Mouse (Mus musculus) hindbrain, embryonic 14.5 days (tissue): ENCODE data around the gene Gm44805. TPM values are rescaled to one million over a fixed set of nuclear protein-coding genes. Genes with fewer than 3 reads are reported as not detected.
"Not testable (repeated sequence)": the region's sequence is repeated elsewhere in the genome, so short reads cannot be mapped to it uniquely, and the experiment has no call there.

Experiments
- ATAC-seq: fragments of 200-750 bp; cut with Nextera tagmentation; 2 replicates; pipeline ENCODE4 v1.8.0; 2017; ENCODE audit warnings: moderate number of reproducible peaks, mild to moderate bottlenecking, moderate TSS enrichment, moderate library complexity; ENCODE audit not compliant: low FRiP score
- DNase-seq: peaks from one replicate; pipeline ENCODE4 v3.0.0-alpha.2; 2015; ENCODE audit warnings: low spot score
- H3K27ac ChIP-seq: fragments of 300-500 bp; sonication (generic); 2 replicates; pipeline ENCODE4 v1.5.1; 2014; ENCODE audit warnings: mild to moderate bottlenecking, moderate library complexity
- H3K27me3 ChIP-seq: fragments of 300-500 bp; sonication (generic); 2 replicates; pipeline ENCODE4 v1.6.1; 2014; ENCODE audit warnings: mild to moderate bottlenecking, low read length, mixed read lengths; ENCODE audit not compliant: control insufficient read depth, insufficient read depth
- H3K36me3 ChIP-seq: fragments of 300-500 bp; sonication (generic); replicated peaks from 2 replicates; pipeline ENCODE4 v1.6.1; 2014; ENCODE audit not compliant: control insufficient read depth, insufficient read depth
- H3K4me1 ChIP-seq: fragments of 300-500 bp; sonication (generic); replicated peaks from 2 replicates; pipeline ENCODE4 v1.6.1; 2014; ENCODE audit warnings: antibody characterized with exemption, low read length, mixed read lengths; ENCODE audit not compliant: control insufficient read depth, insufficient read depth
- H3K4me2 ChIP-seq: fragments of 300-500 bp; sonication (generic); replicated peaks from 2 replicates; pipeline ENCODE4 v1.6.1; 2014; ENCODE audit warnings: mild to moderate bottlenecking, moderate library complexity
- H3K4me3 ChIP-seq: fragments of 300-500 bp; sonication (generic); replicated peaks from 2 replicates; pipeline ENCODE4 v1.5.1; 2014; ENCODE audit warnings: mild to moderate bottlenecking, low read length
- H3K9ac ChIP-seq: fragments of 300-500 bp; sonication (generic); 2 replicates; pipeline ENCODE4 v1.6.1; 2014
- H3K9me3 ChIP-seq: fragments of 300-500 bp; sonication (generic); 2 replicates; pipeline ENCODE4 v1.6.1; 2016; ENCODE audit warnings: low read length; ENCODE audit not compliant: control insufficient read depth
- WGBS: fragments of 180-500 bp; shearing (Covaris S2); extraction: QIAGEN DNeasy Blood & Tissue Kit; methylation state at CpG from one replicate; pipeline ENCODE4 v1.1.7; 2014; 5-methylcytosine and 5-hydroxymethylcytosine counted together
- polyA plus RNA-seq: library from polyadenylated mRNA; unstranded; fragments of >200 nt; fragmentation: Nextera tagmentation; extraction: Ambion mirVana; gene quantifications from 2 replicates; pipeline ENCODE4 v1.2.1, GENCODE M21; 2014

Gene Gm44805
- polyA plus RNA-seq, 1 experiment from 2014 or later = not detected

DNA sequence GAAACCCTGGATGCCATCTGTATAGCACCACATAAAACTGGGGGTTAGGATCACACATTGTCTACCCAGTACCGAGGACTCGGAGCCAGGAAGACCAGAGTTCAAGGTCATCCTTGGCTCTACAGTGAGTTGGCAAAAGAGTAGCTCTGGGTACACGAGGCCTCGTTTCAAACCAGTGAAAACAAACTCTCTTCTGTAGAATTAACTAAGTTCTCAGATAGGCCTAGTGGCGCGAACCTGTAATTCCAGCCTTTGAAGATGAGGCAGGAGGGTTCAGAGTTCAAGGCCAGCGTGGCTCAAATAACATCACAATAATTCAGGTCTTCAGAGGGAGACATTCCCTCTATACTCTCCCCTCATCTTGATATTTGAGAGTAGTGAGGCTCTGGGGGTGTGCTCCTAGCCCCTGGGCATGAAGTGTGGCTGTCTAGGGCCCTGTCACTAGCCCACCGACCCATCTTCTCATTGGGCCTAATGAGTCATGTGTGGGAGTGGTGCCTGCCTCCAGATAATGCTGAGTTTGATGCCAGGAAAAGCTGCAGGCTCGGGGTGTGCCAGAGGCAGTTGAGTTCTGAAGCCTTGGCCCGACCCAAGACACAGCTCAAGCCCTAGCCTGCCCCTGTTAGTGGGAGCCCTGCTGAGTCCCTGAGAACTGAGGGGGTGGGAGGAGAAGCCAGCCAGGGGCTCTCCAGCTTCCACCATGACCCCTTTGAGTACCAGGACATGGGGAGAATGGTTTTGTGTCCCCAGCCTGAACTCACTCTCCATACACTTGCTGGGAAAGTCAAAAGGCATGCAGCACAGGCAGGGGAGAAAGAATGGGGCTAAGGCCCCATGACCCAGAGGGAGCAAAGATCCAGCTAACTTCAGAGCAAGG, 13.4 kb upstream of the Gm44805 start:
- no peak overlapping the region for H3K9ac ChIP-seq
- 87% methylated on average over 10 of the region's 10 CpGs for WGBS
- H3K27me3 ChIP-seq = no peaks in the 10 kb centered on the region
- no peak overlapping the region for H3K4me3 ChIP-seq
- H3K4me1 ChIP-seq = peaks cover 19% of the 10 kb centered on the region
- no peaks in the 10 kb centered on the region for H3K9me3 ChIP-seq
- no peak for DNase-seq
- H3K36me3 ChIP-seq = no peaks in the 10 kb centered on the region
- H3K27ac ChIP-seq = no peak overlapping the region
- H3K4me2 ChIP-seq = no peak overlapping the region
- no peak for ATAC-seq

DNA sequence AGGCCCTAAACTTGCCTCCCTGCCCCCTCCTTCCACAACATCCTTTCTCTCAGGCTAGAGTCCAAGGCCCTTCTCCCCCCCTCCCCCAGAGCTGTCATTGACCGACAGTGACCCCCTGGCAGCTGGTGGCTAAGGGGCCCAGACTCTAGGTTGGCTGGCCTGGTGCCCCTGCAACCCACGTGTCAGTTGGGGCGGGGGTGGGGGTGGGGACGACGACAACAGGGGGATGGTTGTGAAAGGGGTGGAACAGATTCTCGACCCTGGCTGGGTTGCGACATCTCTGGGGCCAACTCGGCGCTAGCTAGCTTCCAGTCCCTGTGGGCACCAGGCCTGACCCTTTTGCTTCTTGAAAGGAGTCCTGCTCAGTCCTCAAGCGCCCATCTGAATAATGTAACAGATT, 12.2 kb upstream of the Gm44805 start:
- no peak for ATAC-seq

DNA sequence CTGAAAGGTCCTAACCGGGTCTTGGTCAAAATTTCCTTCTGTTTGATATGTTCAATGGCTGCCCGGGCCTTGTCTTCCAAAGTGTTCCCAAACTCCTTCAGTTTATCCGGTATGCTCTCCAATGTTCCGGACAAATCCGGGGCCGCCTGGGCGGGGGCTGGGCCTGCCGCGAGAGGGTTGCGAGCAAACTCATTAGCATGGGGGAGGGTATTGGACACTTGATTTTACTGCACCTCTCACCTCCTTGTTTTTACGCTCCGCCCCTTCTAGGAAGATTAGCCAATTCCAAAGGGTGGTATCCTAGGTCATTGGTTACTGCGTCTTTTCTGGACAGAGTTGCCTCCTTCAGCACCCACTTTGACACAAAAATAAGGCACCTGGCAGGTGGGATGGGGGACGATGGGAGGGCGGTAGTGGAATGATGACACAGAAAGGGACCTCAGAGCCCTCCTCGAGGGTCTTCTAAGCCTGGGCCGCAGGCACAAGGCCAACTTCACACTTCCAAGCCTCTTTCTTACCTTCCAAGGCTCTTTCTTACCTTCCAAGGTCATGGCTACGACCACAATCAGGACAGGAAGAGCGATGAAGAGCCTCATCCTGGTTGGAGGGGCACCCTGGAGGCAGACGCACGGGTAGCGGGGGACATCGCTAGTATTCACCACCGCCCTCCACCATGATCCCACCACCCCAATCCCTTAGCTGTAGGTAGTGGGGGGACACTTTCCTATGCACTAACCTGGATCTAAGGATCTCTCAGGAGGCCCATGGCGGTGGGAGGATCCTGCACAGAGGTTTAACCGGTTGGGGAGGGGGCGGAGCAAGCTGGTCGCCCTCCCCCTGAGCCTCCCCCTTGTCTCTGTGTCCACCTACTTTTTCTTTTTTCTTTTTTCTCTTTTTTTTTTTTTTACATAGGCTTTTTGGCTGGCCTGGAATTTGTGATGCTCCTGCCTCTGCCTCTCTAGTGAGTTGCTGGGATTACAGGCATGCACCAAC, 10.9 kb upstream of the Gm44805 start, which contains the start of gene Apoc1:
TSS of gene Apoc1 (minus strand) at position 788 of the 993 bp plus-strand sequence.
- 52% methylated on average over 28 of the region's 28 CpGs for WGBS
- H3K27ac ChIP-seq = no peak within 1 kb of the TSS

More for the DNA sequence above, 12.2 kb upstream of the Gm44805 start:
- no peak for DNase-seq
- Histone ChIP-seq H3K4me1 (peaks cover 9% of the 10 kb centered on the region; the same call in 1 of the 2 replicates), H3K36me3 (no peaks in the 10 kb centered on the region), H3K9ac (no peak overlapping the region), H3K4me2 (no peak overlapping the region), H3K4me3 (no peak overlapping the region), H3K27ac (no peak overlapping the region), H3K9me3 (no peaks in the 10 kb centered on the region), H3K27me3 (no peaks in the 10 kb centered on the region)
- 21% methylated on average over 9 of the region's 10 CpGs for WGBS

DNA sequence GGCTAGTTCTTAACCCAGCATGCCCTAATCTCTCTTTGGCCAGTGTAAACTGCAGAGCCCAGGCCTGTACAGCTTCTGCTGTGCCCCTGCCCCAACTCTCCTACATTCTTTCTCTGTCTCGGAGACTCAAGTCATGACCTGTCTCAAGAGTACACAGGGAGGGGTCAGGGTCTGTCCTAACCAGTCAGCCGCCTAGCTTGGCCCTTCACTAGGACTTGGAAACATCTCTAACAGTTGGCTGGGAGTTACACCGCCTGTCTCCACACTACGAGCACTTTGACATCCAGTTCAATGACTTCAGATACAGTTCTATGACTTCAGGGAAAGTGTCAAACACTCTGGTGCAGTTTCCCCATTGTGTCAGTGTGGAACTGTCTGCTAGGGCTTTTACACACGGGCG, 10.2 kb upstream of the Gm44805 start:
- DNase-seq = no peak
- H3K4me1 ChIP-seq = 0 out of 2 replicates have a peak, but pooled peaks cover 3% of the 10 kb centered on the region
- no peak overlapping the region for H3K27ac ChIP-seq
- H3K27me3 ChIP-seq = no peaks in the 10 kb centered on the region
- H3K36me3 ChIP-seq = no peaks in the 10 kb centered on the region
- no peak for ATAC-seq
- WGBS = 78% methylated on average over 6 of the region's 6 CpGs
- no peak overlapping the region for H3K9ac ChIP-seq
- H3K9me3 ChIP-seq = no peaks in the 10 kb centered on the region
- H3K4me2 ChIP-seq = no peak overlapping the region
- H3K4me3 ChIP-seq = no peak overlapping the region

More for the DNA sequence above, 10.9 kb upstream of the Gm44805 start, which contains the start of gene Apoc1:
- Histone ChIP-seq H3K4me1 (0 out of 2 replicates have a peak, but pooled peaks cover 3% of the 10 kb centered on the region), H3K9ac (no peak within 1 kb of the TSS), H3K4me3 (no peak within 1 kb of the TSS), H3K27me3 (no peaks in the 10 kb centered on the region), H3K36me3 (no peaks in the 10 kb centered on the region), H3K9me3 (no peaks in the 10 kb centered on the region), H3K4me2 (no peak within 1 kb of the TSS)
- no peak for ATAC-seq
- no peak for DNase-seq

DNA sequence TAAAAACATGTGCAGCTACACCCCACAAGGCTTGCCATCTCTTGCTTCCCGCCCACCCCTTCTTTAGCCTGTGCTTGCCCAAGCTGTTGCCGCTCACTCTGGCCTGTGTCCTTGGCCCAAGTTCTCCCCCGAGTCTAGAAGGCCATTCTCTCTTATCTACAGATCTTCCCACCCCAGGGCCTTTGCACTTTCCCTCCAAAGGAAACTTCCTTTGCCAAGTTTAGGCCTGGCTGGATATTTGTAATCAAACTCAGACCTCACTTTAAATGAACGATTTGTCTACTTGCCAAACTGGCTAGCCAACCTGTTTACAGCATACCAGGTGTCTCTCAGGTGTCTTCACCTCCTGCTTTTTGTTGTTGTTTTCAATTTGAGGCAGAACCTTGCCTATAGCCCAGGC, 9.6 kb upstream of the Gm44805 start:
- WGBS = 89% methylated on average over 4 of the region's 4 CpGs
- Histone ChIP-seq H3K27me3 (no peaks in the 10 kb centered on the region), H3K36me3 (no peaks in the 10 kb centered on the region), H3K4me3 (no peak overlapping the region), H3K27ac (no peak overlapping the region), H3K9me3 (no peaks in the 10 kb centered on the region), H3K4me2 (no peak overlapping the region), H3K4me1 (0 out of 2 replicates have a peak, but pooled peaks cover 3% of the 10 kb centered on the region), H3K9ac (no peak overlapping the region)
- ATAC-seq = no peak
- DNase-seq = no peak

DNA sequence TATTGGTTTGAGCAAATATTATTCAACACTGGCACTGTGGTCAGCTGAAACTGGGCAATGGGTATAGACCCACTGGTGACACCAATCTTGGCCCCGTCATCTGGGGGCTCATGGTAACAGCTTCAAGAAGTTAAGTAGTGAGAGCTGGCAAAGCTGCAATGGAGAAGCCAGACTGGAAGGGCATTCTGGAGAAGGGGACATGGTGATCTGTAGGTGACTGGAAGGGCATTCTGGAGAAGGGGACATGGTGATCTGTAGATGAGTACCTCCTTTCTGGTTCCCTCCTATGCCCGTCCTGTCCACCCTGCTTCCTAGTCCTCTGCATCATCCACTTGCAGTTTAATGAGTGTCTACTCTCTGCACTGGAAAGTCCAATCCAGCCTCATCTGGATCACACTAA, 7.4 kb upstream of the Gm44805 start:
- H3K27ac ChIP-seq = no peak overlapping the region
- ATAC-seq = no peak
- DNase-seq = no peak
- 95% methylated on average over 2 of the region's 2 CpGs for WGBS
- no peaks in the 10 kb centered on the region for H3K36me3 ChIP-seq
- H3K4me3 ChIP-seq = no peak overlapping the region
- H3K4me1 ChIP-seq = 0 out of 2 replicates have a peak, but pooled peaks cover 3% of the 10 kb centered on the region
- H3K4me2 ChIP-seq = no peak overlapping the region
- H3K27me3 ChIP-seq = no peaks in the 10 kb centered on the region
- no peaks in the 10 kb centered on the region for H3K9me3 ChIP-seq
- no peak overlapping the region for H3K9ac ChIP-seq

DNA sequence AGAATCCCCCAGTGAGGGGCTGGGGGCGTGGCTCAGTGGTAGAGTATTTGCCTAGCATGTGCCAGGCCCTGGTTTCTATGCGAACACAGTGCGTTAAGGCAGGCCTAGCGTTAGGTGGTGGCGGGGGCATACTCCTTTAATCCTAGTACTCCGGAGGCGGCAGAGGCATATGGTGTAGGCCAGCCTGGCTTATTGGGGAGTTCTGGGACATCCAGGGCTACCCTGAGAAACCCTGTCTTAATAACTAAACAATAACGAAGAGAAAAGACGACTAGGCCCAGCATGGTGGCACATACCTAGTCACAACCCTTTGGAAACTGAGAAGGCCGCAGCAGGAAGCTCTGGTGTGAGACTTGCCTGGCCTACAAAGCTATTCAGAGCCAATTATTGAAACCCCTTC, 6.9 kb upstream of the Gm44805 start:
- Histone ChIP-seq H3K27ac (no peak overlapping the region), H3K9me3 (no peaks in the 10 kb centered on the region), H3K36me3 (no peaks in the 10 kb centered on the region), H3K27me3 (no peaks in the 10 kb centered on the region), H3K9ac (no peak overlapping the region), H3K4me2 (no peak overlapping the region), H3K4me3 (no peak overlapping the region), H3K4me1 (no peaks in the 10 kb centered on the region)
- 89% methylated on average over 10 of the region's 10 CpGs for WGBS
- DNase-seq (no peak), ATAC-seq (no peak)

DNA sequence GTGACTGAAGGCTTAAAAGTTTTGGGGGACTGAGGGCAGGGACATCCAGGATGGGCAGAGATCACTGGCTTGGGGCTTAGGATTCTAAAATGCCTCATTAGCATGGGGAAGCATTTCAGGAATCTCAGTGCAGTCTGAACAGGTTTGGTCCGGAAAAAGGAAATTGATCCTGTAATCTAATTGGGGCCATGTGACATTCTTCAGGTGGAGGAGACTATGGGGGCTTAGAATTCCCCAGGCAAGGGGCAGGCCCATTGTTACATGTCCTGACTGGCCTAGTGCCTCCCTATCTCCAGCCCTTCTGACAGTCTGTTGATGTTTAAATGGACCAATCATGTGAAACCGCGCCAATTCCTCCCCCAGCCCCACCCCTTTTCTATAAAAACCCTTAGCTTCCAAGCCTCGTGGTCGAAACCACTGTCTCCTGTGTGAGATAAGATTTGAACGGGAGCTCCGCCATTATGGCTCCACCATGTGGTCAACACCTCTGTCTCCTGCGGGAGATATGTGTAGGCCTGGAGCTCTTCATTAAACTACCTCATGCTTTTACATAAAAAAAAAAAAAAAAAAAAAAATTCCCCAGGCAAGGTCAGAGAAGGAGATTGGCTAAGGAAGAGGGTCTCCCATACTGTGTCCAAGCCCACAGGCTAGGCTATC, 5.8 kb upstream of the Gm44805 start:
- not testable (repeated sequence) for H3K36me3 ChIP-seq, H3K9ac ChIP-seq, H3K9me3 ChIP-seq, H3K4me3 ChIP-seq, H3K4me1 ChIP-seq, ATAC-seq, H3K27me3 ChIP-seq, H3K27ac ChIP-seq, DNase-seq, H3K4me2 ChIP-seq
- WGBS = 87% methylated on average over 8 of the region's 8 CpGs
